Comparison of ENCODE assay signal across 10 mouse cellular contexts in the genomic region with DNA sequence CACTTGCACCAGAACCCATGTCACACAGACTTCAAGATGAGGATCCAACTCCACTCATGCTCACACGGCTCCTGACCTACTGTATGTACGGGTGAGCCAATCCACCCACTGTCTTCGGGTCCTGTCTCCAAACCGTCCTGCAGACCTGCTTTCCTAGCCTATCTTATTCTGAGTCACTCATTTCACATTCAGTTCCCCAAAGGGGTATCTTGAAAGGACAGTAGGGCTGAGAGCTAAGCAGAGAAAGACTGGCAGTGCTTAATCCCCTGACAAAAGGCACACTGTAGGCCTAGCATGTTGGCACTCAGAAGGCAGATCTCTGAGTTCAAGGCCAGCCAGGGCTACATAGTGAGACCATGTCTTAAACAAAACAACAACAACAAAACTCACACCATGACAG. TPM values are rescaled to one million over a fixed set of nuclear protein-coding genes. Genes with fewer than 3 reads are reported as not detected.
A peak's percentile ranks its signal among the peaks of the same experiment; 100 is the strongest.
DNase-seq lines count a peak whose midpoint lies in the region; ATAC-seq and TF ChIP-seq lines count a peak whose summit lies in the region.
"Had no signal": no experiment of that assay in that cellular context is flagged by ENCODE, and none has a peak within 500 bp of the region (broad histone marks: within the 10 kb centered on the region; RNA-seq: fewer than 3 reads in every experiment).

No protein-coding gene starts in this region.

- WGBS in heart, embryonic 13.5 days = 66% methylated on average over 4 of the region's 4 CpGs
- 82% methylated on average over 4 of the region's 4 CpGs for WGBS in hindbrain, embryonic 12.5 days
- 86% methylated on average over 4 of the region's 4 CpGs for WGBS in midbrain, embryonic 10.5 days

- no peak for TF ChIP-seq CTCF in G1E (IDR thresholded peaks at IDR 0.05; ENCODE audit: low read depth, low read length)

- ATAC-seq in heart, embryonic 13.5 days (ENCODE audit: extremely low read depth, insufficient number of reproducible peaks, low FRiP score, low TSS enrichment) = no peak
- ATAC-seq in G1E (ENCODE audit: extremely low read depth, insufficient number of reproducible peaks, low FRiP score, poor library complexity, severe bottlenecking) = no peak
- ATAC-seq in hindbrain, embryonic 12.5 days (ENCODE audit: low FRiP score) = no peak
- no peak for ATAC-seq in monocyte, adult 5-6 weeks (replicated peaks; ENCODE audit: insufficient number of reproducible peaks, low FRiP score, low TSS enrichment, poor library complexity, severe bottlenecking)

- peak overlapping the region; percentile 100; the same call in 1 of the 2 replicates for H3K9ac ChIP-seq in heart, embryonic 13.5 days
- H3K9ac ChIP-seq in hindbrain, embryonic 12.5 days = no peak overlapping the region; the same call in 1 of the 2 replicates

- no peak for DNase-seq in heart, postnatal 14 days
- no peak for DNase-seq in G1E (ENCODE audit: low spot score)
- no peak for DNase-seq in midbrain, embryonic 10.5 days (ENCODE audit: low spot score)
- no peak for DNase-seq in cerebellum, adult 11 months
- DNase-seq in layer of hippocampus, adult 18-20 months (ENCODE audit: low spot score in 2 of 2) = no peak
- DNase-seq: adrenal gland, postnatal 25 days had no signal

- H3K4me1 ChIP-seq in heart, embryonic 13.5 days = peaks cover 85% of the 10 kb centered on the region
- peaks cover 85% of the 10 kb centered on the region for H3K4me1 ChIP-seq in G1E (ENCODE audit: insufficient read depth, low read depth, low read length)
- peaks cover 49% of the 10 kb centered on the region for H3K4me1 ChIP-seq in hindbrain, embryonic 12.5 days
- peaks cover 40% of the 10 kb centered on the region for H3K4me1 ChIP-seq in midbrain, embryonic 10.5 days

- intact Hi-C loops in heart, postnatal 14 days (cut with DNase I) = no loop called here

- H3K4me2 ChIP-seq in heart, embryonic 13.5 days = peak overlapping the region; percentile 96
- H3K4me2 ChIP-seq in hindbrain, embryonic 12.5 days (replicated peaks) = peak overlapping the region; percentile 93

- no peaks in the 10 kb centered on the region for H3K9me3 ChIP-seq in heart, embryonic 13.5 days
- no peaks in the 10 kb centered on the region for H3K9me3 ChIP-seq in G1E (replicated peaks)
- H3K9me3 ChIP-seq in hindbrain, embryonic 12.5 days (replicated peaks) = no peaks in the 10 kb centered on the region
- no peaks in the 10 kb centered on the region for H3K9me3 ChIP-seq in midbrain, embryonic 10.5 days (replicated peaks)

- H3K27me3 ChIP-seq in heart, embryonic 13.5 days (replicated peaks) = no peaks in the 10 kb centered on the region
- H3K27me3 ChIP-seq in G1E (ENCODE audit: insufficient read depth, low read length) = no peaks in the 10 kb centered on the region
- no peaks in the 10 kb centered on the region for H3K27me3 ChIP-seq in hindbrain, embryonic 12.5 days
- H3K27me3 ChIP-seq in midbrain, embryonic 10.5 days (ENCODE audit: low read depth, poor library complexity, severe bottlenecking) = no peaks in the 10 kb centered on the region

- H3K36me3 ChIP-seq in heart, embryonic 13.5 days = peaks cover 40% of the 10 kb centered on the region
- peaks cover 81% of the 10 kb centered on the region for H3K36me3 ChIP-seq in G1E (replicated peaks)
- peaks cover 18% of the 10 kb centered on the region for H3K36me3 ChIP-seq in hindbrain, embryonic 12.5 days
- H3K36me3 ChIP-seq in midbrain, embryonic 10.5 days = peaks cover 58% of the 10 kb centered on the region

- H3K27ac ChIP-seq in heart, embryonic 13.5 days (replicated peaks) = no peak overlapping the region
- H3K27ac ChIP-seq in hindbrain, embryonic 12.5 days = no peak overlapping the region
- H3K27ac ChIP-seq in midbrain, embryonic 10.5 days (replicated peaks) = no peak overlapping the region; the same call in 1 of the 2 replicates

- H3K4me3 ChIP-seq in heart, embryonic 13.5 days = peak overlapping the region; percentile 99
- H3K4me3 ChIP-seq in G1E (ENCODE audit: low read depth, low read length) = peak overlapping the region; percentile 24; the same call in 1 of the 2 replicates
- 0 out of 2 replicates have a peak overlapping the region, but pooled peaks have one; percentile 100 for H3K4me3 ChIP-seq in hindbrain, embryonic 12.5 days
- H3K4me3 ChIP-seq in midbrain, embryonic 10.5 days = peak overlapping the region; percentile 100

RNA-seq across cellular contexts. Expression of gene Csnk1d, which starts 2.7 kb away (rescaled TPM):
- polyA plus RNA-seq in heart, embryonic 13.5 days (2015; fragmentation: Nextera tagmentation; extraction: Ambion mirVana) = 71.4 and 71.5 TPM in 2 replicates
- total RNA-seq in heart, postnatal 14 days (2021) = 10 to 100 TPM; 70.8 to 73.8 TPM
- total RNA-seq in G1E (2014; fragmentation: Nextera tagmentation) (116 and 146 TPM in 2 replicates), G1E (2017) (61.2 and 73.6 TPM in 2 replicates)
- polyA plus RNA-seq in G1E (2012) = 195 and 227 TPM in 2 replicates
- polyA plus RNA-seq in hindbrain, embryonic 12.5 days (2016; fragmentation: Nextera tagmentation; extraction: Ambion mirVana) = 171 TPM in 2 replicates
- 120 and 136 TPM in 2 replicates for polyA plus RNA-seq in midbrain, embryonic 10.5 days (2016; fragmentation: Nextera tagmentation; extraction: Ambion mirVana)
- 139 to 159 TPM (median 146 TPM) in 3 replicates for total RNA-seq in monocyte, adult 5-6 weeks (2017)
- total RNA-seq in layer of hippocampus, adult 18-20 months (2021) = 100 to 1,000 TPM; 136 TPM

RNA-seq across cellular contexts. Expression of gene Slc16a3, which starts 40.1 kb away (rescaled TPM):
- 224 and 258 TPM in 2 replicates for polyA plus RNA-seq in heart, embryonic 13.5 days (2015; fragmentation: Nextera tagmentation; extraction: Ambion mirVana)
- total RNA-seq in heart, postnatal 14 days (2021) = 1 to 10 TPM; 1.9 to 2.2 TPM
- 4.3 TPM in 1 of 2 replicates, not detected in the other for total RNA-seq in G1E (2014; fragmentation: Nextera tagmentation)
- 10.0 and 15.5 TPM in 2 replicates for total RNA-seq in G1E (2017)
- 13.1 and 17.4 TPM in 2 replicates for polyA plus RNA-seq in G1E (2012)
- polyA plus RNA-seq in hindbrain, embryonic 12.5 days (2016; fragmentation: Nextera tagmentation; extraction: Ambion mirVana) = 43.9 and 45.9 TPM in 2 replicates
- 120 and 215 TPM in 2 replicates for polyA plus RNA-seq in midbrain, embryonic 10.5 days (2016; fragmentation: Nextera tagmentation; extraction: Ambion mirVana)
- total RNA-seq in monocyte, adult 5-6 weeks (2017) = 74.0 to 101 TPM (median 95.1 TPM) in 3 replicates
- 1 to 10 TPM; 1.7 to 4.5 TPM for total RNA-seq in layer of hippocampus, adult 18-20 months (2021)

RNA-seq across cellular contexts. Expression of gene Cd7, which starts 50.8 kb away (rescaled TPM):
- polyA plus RNA-seq in heart, embryonic 13.5 days (2015; fragmentation: Nextera tagmentation; extraction: Ambion mirVana) = 0.22 and 0.29 TPM in 2 replicates
- under 1 TPM in 1 of 2 experiments, not detected in 1; 0.29 TPM for total RNA-seq in heart, postnatal 14 days (2021)
- not detected in 2 replicates for total RNA-seq in G1E (2014; fragmentation: Nextera tagmentation)
- not detected in 2 replicates for total RNA-seq in G1E (2017)
- polyA plus RNA-seq in G1E (2012) = not detected in 2 replicates
- not detected in 2 replicates for polyA plus RNA-seq in hindbrain, embryonic 12.5 days (2016; fragmentation: Nextera tagmentation; extraction: Ambion mirVana)
- polyA plus RNA-seq in midbrain, embryonic 10.5 days (2016; fragmentation: Nextera tagmentation; extraction: Ambion mirVana) = not detected in 2 replicates
- 21.2 to 56.5 TPM (median 31.1 TPM) in 3 replicates for total RNA-seq in monocyte, adult 5-6 weeks (2017)
- total RNA-seq in layer of hippocampus, adult 18-20 months (2021) = not detected
- total RNA-seq: adrenal gland, postnatal 25 days had no signal
- polyA plus RNA-seq: embryonic facial prominence, embryonic 11.5 days had no signal

RNA-seq across cellular contexts. Expression of gene Ccdc57, which starts 55.7 kb away (rescaled TPM):
- 3.1 and 3.7 TPM in 2 replicates for polyA plus RNA-seq in heart, embryonic 13.5 days (2015; fragmentation: Nextera tagmentation; extraction: Ambion mirVana)
- total RNA-seq in heart, postnatal 14 days (2021) = 1 to 10 TPM; 1.2 to 1.6 TPM
- total RNA-seq in G1E (2014; fragmentation: Nextera tagmentation) (4.2 and 7.0 TPM in 2 replicates), G1E (2017) (2.5 and 2.6 TPM in 2 replicates)
- polyA plus RNA-seq in G1E (2012) = 2.6 and 2.8 TPM in 2 replicates
- 6.0 TPM in 2 replicates for polyA plus RNA-seq in hindbrain, embryonic 12.5 days (2016; fragmentation: Nextera tagmentation; extraction: Ambion mirVana)
- 5.9 and 6.2 TPM in 2 replicates for polyA plus RNA-seq in midbrain, embryonic 10.5 days (2016; fragmentation: Nextera tagmentation; extraction: Ambion mirVana)
- total RNA-seq in monocyte, adult 5-6 weeks (2017) = 0.39 to 0.57 TPM in 2 of 3 replicates, not detected in the other
- 1 to 10 TPM; 6.9 to 7.7 TPM for total RNA-seq in layer of hippocampus, adult 18-20 months (2021)

Comparison
In these comparisons a context has a peak if more than half of its experiments do, and no peak if none do; other contexts are left out.
1. H3K4me3 ChIP-seq: peak in every context shown above with its lines; median percentile 100 in hindbrain, embryonic 12.5 days; 100 in midbrain, embryonic 10.5 days; 99 in heart, embryonic 13.5 days; 24 in G1E.
2. RNA of gene Cd7, which starts 50.8 kb away (total RNA-seq): 21.2 to 56.5 TPM in monocyte, adult 5-6 weeks; 0.29 TPM in heart, postnatal 14 days, not detected in G1E and not detected in layer of hippocampus, adult 18-20 months; every median in the first group is over 10 times any median in the second.